Mouse (Mus musculus): ENCODE measurements around the gene Sptlc3. TPM values are rescaled to one million over a fixed set of nuclear protein-coding genes. Genes with fewer than 3 reads are reported as not detected.

Gene Sptlc3
- polyA plus RNA-seq (2016; fragmentation: Nextera tagmentation; extraction: Ambion mirVana): 0.12 and 0.33 TPM in 2 replicates

DNA sequence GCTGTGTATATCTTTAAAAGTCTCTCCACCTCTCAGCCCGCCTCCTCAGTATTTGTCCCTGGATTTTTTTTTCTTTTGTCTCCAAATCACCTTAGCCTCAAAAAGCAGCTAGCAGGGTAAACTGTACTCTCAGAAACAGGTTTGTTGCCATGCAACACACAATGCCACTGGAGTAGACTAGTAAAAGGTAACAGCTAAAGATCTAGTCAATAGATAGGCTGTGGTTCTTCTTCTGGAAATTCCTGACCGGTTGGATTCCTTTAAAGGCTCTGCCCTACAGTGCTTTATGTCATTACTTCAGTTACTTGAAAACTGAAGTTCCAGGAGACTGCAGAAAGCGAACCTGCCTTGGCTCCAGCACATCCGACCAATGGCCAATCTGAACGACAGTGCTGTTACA lies at the start of gene Sptlc3:
Gene Sptlc3, plus strand, starts transcription at position 78 of the 400 bp plus-strand sequence.
- no peak for DNase-seq (ENCODE audit: extremely low spot score, low spot score)
- Histone ChIP-seq H3K4me3 (no peak within 1 kb of the TSS), H3K36me3 (replicated peaks) (no peaks in the 10 kb centered on the region), H3K27ac (no peak within 1 kb of the TSS), H3K27me3 (ENCODE audit: poor library complexity, severe bottlenecking) (no peaks in the 10 kb centered on the region), H3K9me3 (no peaks in the 10 kb centered on the region), H3K4me1 (peaks cover 17% of the 10 kb centered on the region)
- 67% methylated on average over 5 of the region's 5 CpGs for WGBS

GRCm38 (mm10) chr2:139467726-139468125 lies 26.0 kb upstream of the Sptlc3 start:
- Histone ChIP-seq H3K9me3 (no peaks in the 10 kb centered on the region), H3K27ac (no peak overlapping the region), H3K4me3 (no peak overlapping the region), H3K36me3 (replicated peaks) (no peaks in the 10 kb centered on the region), H3K27me3 (ENCODE audit: poor library complexity, severe bottlenecking) (no peaks in the 10 kb centered on the region), H3K4me1 (no peaks in the 10 kb centered on the region)
- no peak for DNase-seq (ENCODE audit: extremely low spot score, low spot score)
- WGBS: 81% methylated on average over 4 of the region's 4 CpGs

GRCm38 (mm10) chr2:139488708-139489107 lies 5.0 kb upstream of the Sptlc3 start:
- WGBS: 44% methylated on average over 5 of the region's 5 CpGs
- no peak overlapping the region for H3K4me3 ChIP-seq
- DNase-seq (ENCODE audit: extremely low spot score, low spot score): no peak
- H3K27ac ChIP-seq: no peak overlapping the region
- H3K4me1 ChIP-seq: 0 out of 2 replicates have a peak, but pooled peaks cover under 1% of the 10 kb centered on the region
- H3K36me3 ChIP-seq (replicated peaks): no peaks in the 10 kb centered on the region
- no peaks in the 10 kb centered on the region for H3K9me3 ChIP-seq
- no peaks in the 10 kb centered on the region for H3K27me3 ChIP-seq (ENCODE audit: poor library complexity, severe bottlenecking)

DNA sequence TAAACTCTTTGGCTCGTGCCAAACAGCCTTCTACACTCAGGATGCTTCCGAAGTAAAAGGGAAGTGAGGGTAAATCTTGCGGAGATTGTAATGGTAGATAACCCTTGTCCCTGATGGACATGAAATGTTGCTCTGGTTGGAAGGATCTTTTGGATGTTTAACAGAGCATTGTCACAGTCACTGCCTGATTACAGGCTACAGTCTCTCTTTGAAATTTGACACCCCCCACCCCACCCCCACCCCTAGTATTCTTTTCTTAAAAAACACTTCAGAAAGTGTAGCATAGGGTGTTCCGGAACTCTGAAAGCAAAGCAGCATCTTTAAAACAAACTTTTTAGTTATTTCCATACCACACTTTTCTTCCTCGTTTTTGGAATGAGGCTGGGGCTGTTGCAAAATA lies 916 bp downstream of the Sptlc3 start:
- H3K4me3 ChIP-seq: no peak overlapping the region
- WGBS: 59% methylated on average over 5 of the region's 5 CpGs

DNA sequence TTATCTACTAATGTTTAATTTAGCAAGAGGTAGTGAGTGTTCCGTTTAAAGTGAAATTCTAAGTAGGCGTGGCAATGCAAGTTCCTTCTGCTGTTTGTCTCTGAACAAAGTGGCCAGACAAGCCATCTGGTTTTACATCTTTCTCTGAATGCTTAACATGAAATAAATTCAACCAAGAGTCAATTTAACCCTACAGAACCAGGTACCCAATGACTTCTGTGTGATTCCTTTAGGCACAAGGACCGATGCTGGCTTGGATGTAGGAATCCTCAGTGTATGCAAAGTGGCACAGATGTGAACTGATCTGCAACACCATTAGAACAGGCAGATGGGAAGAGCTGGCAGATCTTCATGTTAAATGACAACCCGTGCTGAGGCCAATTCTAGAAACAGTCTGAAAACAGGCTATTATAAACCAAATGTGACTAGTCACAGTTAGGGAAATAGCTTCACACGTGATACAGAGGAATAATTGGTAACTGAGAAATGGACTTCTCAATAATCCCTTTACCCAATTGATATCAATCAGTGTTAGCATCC lies 68.3 kb downstream of the Sptlc3 start:
- H3K4me1 ChIP-seq: no peaks in the 10 kb centered on the region

More for the DNA sequence above, 916 bp downstream of the Sptlc3 start:
- Histone ChIP-seq H3K36me3 (replicated peaks) (no peaks in the 10 kb centered on the region), H3K27ac (no peak overlapping the region), H3K9me3 (no peaks in the 10 kb centered on the region), H3K27me3 (ENCODE audit: poor library complexity, severe bottlenecking) (no peaks in the 10 kb centered on the region), H3K4me1 (peaks cover 17% of the 10 kb centered on the region)
- no peak for DNase-seq (ENCODE audit: extremely low spot score, low spot score)

GRCm38 (mm10) chr2:139579280-139579679 lies 85.6 kb downstream of the Sptlc3 start:
- no peak for DNase-seq (ENCODE audit: extremely low spot score, low spot score)
- 15% methylated on average over 3 of the region's 3 CpGs for WGBS
- no peaks in the 10 kb centered on the region for H3K9me3 ChIP-seq
- no peak overlapping the region for H3K27ac ChIP-seq
- no peak overlapping the region for H3K4me3 ChIP-seq
- no peaks in the 10 kb centered on the region for H3K4me1 ChIP-seq
- no peaks in the 10 kb centered on the region for H3K27me3 ChIP-seq (ENCODE audit: poor library complexity, severe bottlenecking)
- no peaks in the 10 kb centered on the region for H3K36me3 ChIP-seq (replicated peaks)

More for the DNA sequence above, 68.3 kb downstream of the Sptlc3 start:
- Histone ChIP-seq H3K9me3 (no peaks in the 10 kb centered on the region), H3K4me3 (no peak overlapping the region), H3K27me3 (ENCODE audit: poor library complexity, severe bottlenecking) (no peaks in the 10 kb centered on the region), H3K27ac (no peak overlapping the region), H3K36me3 (replicated peaks) (no peaks in the 10 kb centered on the region)
- DNase-seq (ENCODE audit: extremely low spot score, low spot score): no peak
- 90% methylated on average over 5 of the region's 5 CpGs for WGBS

- H3K27me3 ChIP-seq (ENCODE audit: poor library complexity, severe bottlenecking): no peaks in the 10 kb centered on the region
- WGBS: 77% methylated on average over 6 of the region's 6 CpGs
- H3K4me3 ChIP-seq: no peak overlapping the region
- no peak for DNase-seq (ENCODE audit: extremely low spot score, low spot score)
- H3K4me1 ChIP-seq: no peaks in the 10 kb centered on the region
- H3K9me3 ChIP-seq: no peaks in the 10 kb centered on the region
- no peak overlapping the region for H3K27ac ChIP-seq
- H3K36me3 ChIP-seq (replicated peaks): no peaks in the 10 kb centered on the region
Measured at GRCm38 (mm10) chr2:139582766-139583165, 89.1 kb downstream of the Sptlc3 start.

DNA sequence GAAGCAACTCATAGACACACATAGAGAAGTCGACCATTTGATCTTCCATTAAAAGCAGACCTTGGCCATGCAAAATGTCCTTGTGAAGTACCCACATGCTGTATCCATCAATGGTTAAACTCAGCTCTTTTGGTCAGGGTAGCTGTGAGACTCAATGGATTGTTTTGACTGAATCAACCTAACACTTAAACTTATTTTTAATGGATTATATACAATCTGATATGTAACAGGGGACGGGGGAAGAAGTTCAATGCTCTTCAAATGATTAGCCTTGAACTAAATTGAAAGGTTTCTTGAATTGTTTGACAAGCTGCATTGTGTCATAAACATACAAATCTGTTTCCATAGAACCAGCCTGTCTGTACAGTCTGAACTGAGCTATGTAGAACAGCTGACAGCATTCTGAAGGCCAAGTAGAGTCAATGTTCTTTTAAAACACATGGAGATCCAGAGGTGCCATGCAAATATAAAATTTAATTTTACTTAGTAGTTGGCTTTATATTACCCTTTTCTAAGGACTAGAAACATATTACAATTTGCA lies 94.0 kb downstream of the Sptlc3 start:
- Histone ChIP-seq H3K27me3 (ENCODE audit: poor library complexity, severe bottlenecking) (no peaks in the 10 kb centered on the region), H3K4me3 (no peak overlapping the region), H3K27ac (no peak overlapping the region), H3K4me1 (no peaks in the 10 kb centered on the region), H3K36me3 (replicated peaks) (no peaks in the 10 kb centered on the region), H3K9me3 (no peaks in the 10 kb centered on the region)
- 85% methylated on average over 2 of the region's 2 CpGs for WGBS
- DNase-seq (ENCODE audit: extremely low spot score, low spot score): no peak

DNA sequence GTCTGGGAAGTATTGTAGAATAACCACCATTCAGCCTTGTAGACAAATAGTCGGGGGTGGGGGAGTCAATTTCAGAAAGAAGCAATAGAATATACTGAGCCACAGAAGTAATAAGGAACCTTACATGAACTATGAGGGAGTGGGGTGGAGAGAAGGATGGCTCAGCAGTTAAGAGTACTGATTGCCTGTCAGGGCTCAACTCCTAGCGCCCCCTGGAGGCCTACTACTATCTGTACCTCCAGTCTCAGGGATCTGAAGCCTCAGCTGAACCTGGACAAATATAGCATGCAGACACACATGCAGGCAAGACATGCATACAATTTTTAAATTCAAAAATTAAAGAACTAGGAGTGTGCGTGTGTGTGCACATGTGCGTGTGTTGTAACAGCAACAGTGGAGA lies 96.2 kb downstream of the Sptlc3 start:
- Histone ChIP-seq H3K4me1 (no peaks in the 10 kb centered on the region), H3K27me3 (ENCODE audit: poor library complexity, severe bottlenecking) (no peaks in the 10 kb centered on the region), H3K27ac (no peak overlapping the region), H3K36me3 (replicated peaks) (no peaks in the 10 kb centered on the region), H3K9me3 (no peaks in the 10 kb centered on the region), H3K4me3 (no peak overlapping the region)
- DNase-seq (ENCODE audit: extremely low spot score, low spot score): no peak
- WGBS: 42% methylated on average over 4 of the region's 4 CpGs

DNA sequence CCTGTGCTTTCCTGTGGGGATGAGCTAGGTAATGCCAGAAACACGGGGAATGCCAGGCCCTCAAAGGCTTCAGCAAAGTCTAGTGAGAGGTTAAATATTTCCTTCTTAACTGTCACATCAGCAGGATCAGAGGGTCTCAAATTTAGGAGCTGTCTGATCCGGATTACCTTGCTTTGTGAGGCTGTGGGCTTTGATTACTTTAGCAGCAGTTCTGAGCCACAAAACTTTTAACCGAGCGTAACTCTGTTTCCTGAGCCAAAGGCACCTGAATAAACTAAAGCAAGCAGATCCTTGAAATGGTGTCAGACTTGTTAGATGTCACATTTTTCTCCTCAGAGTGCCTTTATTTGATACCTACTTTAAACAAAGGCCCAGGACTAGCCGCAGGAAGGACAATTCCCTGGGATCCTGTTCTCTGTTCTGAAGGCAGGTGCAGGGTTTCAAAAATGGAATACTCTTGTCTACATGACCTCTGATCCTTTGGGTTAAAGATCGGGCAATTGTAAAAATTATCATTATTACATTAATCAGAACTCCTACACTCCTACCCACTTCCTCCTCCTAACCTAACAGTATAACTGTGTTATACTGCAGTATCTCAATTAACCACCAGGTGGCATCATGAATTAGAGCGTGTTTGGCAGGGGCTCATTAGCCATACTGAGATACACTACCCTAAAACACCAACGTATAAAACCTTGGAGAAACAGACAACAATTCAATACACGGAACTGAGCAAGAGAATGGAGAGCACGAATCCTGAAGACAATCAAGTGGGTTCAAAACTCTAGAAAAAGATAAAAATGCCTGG lies 97.4 kb downstream of the Sptlc3 start:
- WGBS: 44% methylated on average over 10 of the region's 10 CpGs
- no peaks in the 10 kb centered on the region for H3K4me1 ChIP-seq
- DNase-seq (ENCODE audit: extremely low spot score, low spot score): no peak
- no peak overlapping the region for H3K4me3 ChIP-seq
- H3K36me3 ChIP-seq (replicated peaks): no peaks in the 10 kb centered on the region
- H3K27me3 ChIP-seq (ENCODE audit: poor library complexity, severe bottlenecking): no peaks in the 10 kb centered on the region
- H3K9me3 ChIP-seq: no peaks in the 10 kb centered on the region
- no peak overlapping the region for H3K27ac ChIP-seq

GRCm38 (mm10) chr2:139592109-139592508 lies 98.4 kb downstream of the Sptlc3 start:
- H3K27ac ChIP-seq: no peak overlapping the region
- H3K27me3 ChIP-seq (ENCODE audit: poor library complexity, severe bottlenecking): no peaks in the 10 kb centered on the region
- DNase-seq (ENCODE audit: extremely low spot score, low spot score): no peak
- no peaks in the 10 kb centered on the region for H3K36me3 ChIP-seq (replicated peaks)
- WGBS: 90% methylated on average over 7 of the region's 7 CpGs
- no peaks in the 10 kb centered on the region for H3K9me3 ChIP-seq
- no peak overlapping the region for H3K4me3 ChIP-seq
- H3K4me1 ChIP-seq: no peaks in the 10 kb centered on the region

DNA sequence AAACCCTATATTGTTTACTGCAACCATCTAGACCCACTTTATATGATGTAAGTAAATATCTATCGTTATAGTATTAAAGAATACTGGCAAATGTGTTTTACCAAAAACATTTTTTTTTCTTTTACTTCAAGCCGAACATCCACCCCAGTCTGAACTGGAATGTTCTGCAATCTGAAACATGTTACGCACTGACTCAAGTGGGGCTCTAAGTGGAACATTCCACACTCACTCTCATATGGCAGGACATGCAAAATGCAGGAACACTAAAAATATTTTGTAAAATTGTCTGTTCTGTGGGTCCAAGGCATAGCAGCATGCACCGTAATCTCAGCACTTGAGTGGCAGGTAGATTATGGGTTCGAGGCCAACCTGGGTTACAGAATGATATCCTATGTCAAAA lies 103.5 kb downstream of the Sptlc3 start:
- Histone ChIP-seq H3K27ac (no peak overlapping the region), H3K27me3 (ENCODE audit: poor library complexity, severe bottlenecking) (no peaks in the 10 kb centered on the region)
- WGBS: 95% methylated on average over 5 of the region's 5 CpGs

GRCm38 (mm10) chr2:139601543-139602194 lies 108.0 kb downstream of the Sptlc3 start:
- no peaks in the 10 kb centered on the region for H3K36me3 ChIP-seq (replicated peaks)
- WGBS: 42% methylated on average over 7 of the region's 7 CpGs
- H3K9me3 ChIP-seq: no peaks in the 10 kb centered on the region
- H3K27ac ChIP-seq: no peak overlapping the region
- no peak for DNase-seq (ENCODE audit: extremely low spot score, low spot score)
- H3K27me3 ChIP-seq (ENCODE audit: poor library complexity, severe bottlenecking): peaks cover 3% of the 10 kb centered on the region; the same call in 1 of the 2 replicates
- peaks cover 6% of the 10 kb centered on the region; the same call in 1 of the 2 replicates for H3K4me1 ChIP-seq
- H3K4me3 ChIP-seq: no peak overlapping the region

More for the DNA sequence above, 103.5 kb downstream of the Sptlc3 start:
- Histone ChIP-seq H3K4me1 (peaks cover 6% of the 10 kb centered on the region; the same call in 1 of the 2 replicates), H3K4me3 (no peak overlapping the region), H3K9me3 (no peaks in the 10 kb centered on the region), H3K36me3 (replicated peaks) (no peaks in the 10 kb centered on the region)
- no peak for DNase-seq (ENCODE audit: extremely low spot score, low spot score)
